Mouse (Mus musculus): ENCODE measurements around the gene Olfr239. TPM values are rescaled to one million over a fixed set of nuclear protein-coding genes. Genes with fewer than 3 reads are reported as not detected.
"Not testable (repeated sequence)": the region's sequence is repeated elsewhere in the genome, so short reads cannot be mapped to it uniquely, and the experiment has no call there.

Olfr239 gene
- polyA plus RNA-seq (2015; fragmentation: Nextera tagmentation; extraction: Ambion mirVana), result not detected in 2 replicates

GRCm38 (mm10) chr17:33191002-33191401 lies at the start of gene Olfr239:
Gene Olfr239 (plus strand): TSS chr17:33191302.
- not testable (repeated sequence) for H3K9ac ChIP-seq; H3K9me3 ChIP-seq; H3K4me3 ChIP-seq; H3K36me3 ChIP-seq; H3K4me2 ChIP-seq; H3K27me3 ChIP-seq; H3K27ac ChIP-seq; ATAC-seq (ENCODE audit: borderline replicate concordance, extremely low read depth, low FRiP score, low TSS enrichment); H3K4me1 ChIP-seq
- WGBS, result no CpG with 5 or more reads among the region's 2 CpGs

DNA sequence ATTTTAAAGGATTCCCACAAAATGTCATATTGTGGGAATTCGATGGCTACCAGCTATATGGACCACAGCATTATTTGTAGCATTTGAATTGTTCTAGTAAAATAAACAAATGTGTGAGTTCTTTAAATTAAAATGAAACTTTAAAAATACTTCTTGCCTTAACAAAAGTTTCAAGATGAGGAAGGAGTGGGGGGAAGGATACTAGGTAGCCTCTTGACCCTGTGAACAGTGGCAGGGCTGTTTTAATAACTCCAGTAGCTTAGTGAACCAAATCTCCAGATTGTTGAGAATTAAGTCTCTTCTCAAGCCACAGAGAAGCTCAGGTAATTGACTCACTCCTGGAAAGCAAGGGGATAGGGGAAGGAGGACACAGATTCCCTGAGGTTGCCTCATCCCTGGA lies 23.0 kb upstream of the Olfr239 start, which contains the start of gene Olfr55:
TSS of gene Olfr55 (plus strand) at position 301 of the 400 bp plus-strand sequence.
- not testable (repeated sequence) for H3K4me1 ChIP-seq; H3K27me3 ChIP-seq; H3K9ac ChIP-seq; H3K9me3 ChIP-seq; H3K27ac ChIP-seq; H3K36me3 ChIP-seq; ATAC-seq (ENCODE audit: borderline replicate concordance, extremely low read depth, low FRiP score, low TSS enrichment); H3K4me2 ChIP-seq; H3K4me3 ChIP-seq
- WGBS, result 78% methylated on average over 1 of the region's 1 CpGs

- no peak within 1 kb of the TSS for H3K4me3 ChIP-seq
- H3K27me3 ChIP-seq, result no peaks in the 10 kb centered on the region
- ATAC-seq (ENCODE audit: borderline replicate concordance, extremely low read depth, low FRiP score, low TSS enrichment), result no peak
- no peak within 1 kb of the TSS for H3K27ac ChIP-seq
- H3K4me2 ChIP-seq, result no peak within 1 kb of the TSS
- H3K9me3 ChIP-seq, result no peaks in the 10 kb centered on the region
- H3K9ac ChIP-seq, result no peak within 1 kb of the TSS
- H3K4me1 ChIP-seq, result no peaks in the 10 kb centered on the region
- WGBS, result 77% methylated on average over 2 of the region's 2 CpGs
- H3K36me3 ChIP-seq, result no peaks in the 10 kb centered on the region
Observed at GRCm38 (mm10) chr17:33221590-33221989, 30.5 kb downstream of the Olfr239 start, which contains the start of gene Olfr1564. Gene Olfr1564 (minus strand): TSS chr17:33221690.

DNA sequence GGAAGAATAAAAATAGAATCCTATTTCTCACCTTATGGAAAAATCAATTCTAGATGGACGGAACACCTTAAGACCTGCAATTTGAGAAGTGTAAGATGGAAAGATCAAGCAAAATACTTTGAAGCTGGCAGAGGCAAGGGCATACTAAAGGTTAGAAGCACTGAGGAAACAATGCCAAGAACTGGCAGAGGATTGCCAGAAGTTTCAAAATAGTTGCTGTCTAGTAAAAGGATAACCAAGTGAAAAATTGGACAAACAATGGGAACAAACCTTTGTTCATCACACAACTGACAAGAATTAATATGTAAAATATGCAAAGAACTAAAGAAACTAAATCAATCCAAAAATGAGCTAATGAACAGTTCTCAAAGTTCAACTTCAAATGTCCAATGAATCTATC lies 45.5 kb downstream of the Olfr239 start:
- H3K27me3 ChIP-seq; H3K9ac ChIP-seq; H3K27ac ChIP-seq; H3K4me1 ChIP-seq; H3K4me3 ChIP-seq; H3K9me3 ChIP-seq; H3K4me2 ChIP-seq; ATAC-seq (ENCODE audit: borderline replicate concordance, extremely low read depth, low FRiP score, low TSS enrichment): not testable (repeated sequence)
- WGBS, result 83% methylated on average over 1 of the region's 1 CpGs
- peaks cover 15% of the 10 kb centered on the region for H3K36me3 ChIP-seq

Other genes with a start within 250 kb of the Olfr239 start
- 10.7 and 11.4 TPM in 2 replicates for gene Cyp4f13, start 243.9 kb upstream of the Olfr239 start, polyA plus RNA-seq (2015; fragmentation: Nextera tagmentation; extraction: Ambion mirVana)
- 10.8 and 12.6 TPM in 2 replicates for gene Zfp472, start 225.5 kb upstream of the Olfr239 start, polyA plus RNA-seq (2015; fragmentation: Nextera tagmentation; extraction: Ambion mirVana)
- 11.4 and 11.8 TPM in 2 replicates for gene Zfp952, start 198.2 kb upstream of the Olfr239 start, polyA plus RNA-seq (2015; fragmentation: Nextera tagmentation; extraction: Ambion mirVana)
- gene Zfp763, start 157.9 kb upstream of the Olfr239 start, polyA plus RNA-seq (2015; fragmentation: Nextera tagmentation; extraction: Ambion mirVana), result 13.5 and 13.9 TPM in 2 replicates
- not detected in 2 replicates for gene 4921501E09Rik, start 123.2 kb upstream of the Olfr239 start, polyA plus RNA-seq (2015; fragmentation: Nextera tagmentation; extraction: Ambion mirVana)
- gene Zfp563, start 102.0 kb upstream of the Olfr239 start, polyA plus RNA-seq (2015; fragmentation: Nextera tagmentation; extraction: Ambion mirVana), result 8.5 and 8.7 TPM in 2 replicates
- not detected in 2 replicates for gene Morc2b, start 51.6 kb upstream of the Olfr239 start, polyA plus RNA-seq (2015; fragmentation: Nextera tagmentation; extraction: Ambion mirVana)
- gene Olfr55, start 22.9 kb upstream of the Olfr239 start, polyA plus RNA-seq (2015; fragmentation: Nextera tagmentation; extraction: Ambion mirVana), result not detected in 2 replicates
- not detected in 2 replicates for gene Olfr1564, start 30.4 kb downstream of the Olfr239 start, polyA plus RNA-seq (2015; fragmentation: Nextera tagmentation; extraction: Ambion mirVana)
- gene Zfp955a, start 63.8 kb downstream of the Olfr239 start, polyA plus RNA-seq (2015; fragmentation: Nextera tagmentation; extraction: Ambion mirVana), result 18.8 and 19.0 TPM in 2 replicates
- gene Olfr63, start 73.4 kb downstream of the Olfr239 start, polyA plus RNA-seq (2015; fragmentation: Nextera tagmentation; extraction: Ambion mirVana), result not detected in 2 replicates
- 12.7 and 13.3 TPM in 2 replicates for gene Zfp955b, start 98.2 kb downstream of the Olfr239 start, polyA plus RNA-seq (2015; fragmentation: Nextera tagmentation; extraction: Ambion mirVana)
- 9.8 and 11.1 TPM in 2 replicates for gene Zfp81, start 167.6 kb downstream of the Olfr239 start, polyA plus RNA-seq (2015; fragmentation: Nextera tagmentation; extraction: Ambion mirVana)
- 17.8 and 19.6 TPM in 2 replicates for gene Zfp101, start 203.3 kb downstream of the Olfr239 start, polyA plus RNA-seq (2015; fragmentation: Nextera tagmentation; extraction: Ambion mirVana)
- gene Actl9, start 241.6 kb downstream of the Olfr239 start, polyA plus RNA-seq (2015; fragmentation: Nextera tagmentation; extraction: Ambion mirVana), result not detected in 2 replicates